Mouse (Mus musculus) T-cell, adult 2 months (primary cell): ENCODE measurements at regions not wholly inside any gene's neighbourhood (a gene's known extent, or its start where the extent isn't known, plus 50 kb on each side); places are given as distances from the start of the nearest gene placed in this dataset.

Experiments
- DNase-seq: peaks from one replicate; pipeline ENCODE4 v3.0.0; 2022; ENCODE audit warnings: low spot score

- DNase-seq, result no peak
Measured at GRCm38 (mm10) chr5:53329591-53329990, 62.7 kb downstream of the Smim20 start.

GRCm38 (mm10) chr5:53336704-53337103, 69.8 kb downstream of the Smim20 start:
- DNase-seq, result no peak

- no peak for DNase-seq
Measured at GRCm38 (mm10) chr5:53337816-53338215, 70.9 kb downstream of the Smim20 start.

- no peak for DNase-seq
Measured at GRCm38 (mm10) chr5:53345164-53345563, 78.3 kb downstream of the Smim20 start.

GRCm38 (mm10) chr5:53346028-53346427, 79.1 kb downstream of the Smim20 start:
- no peak for DNase-seq

- no peak for DNase-seq
Measured at GRCm38 (mm10) chr5:53346756-53347155, 79.9 kb downstream of the Smim20 start.

GRCm38 (mm10) chr5:53352852-53353251, 86.0 kb downstream of the Smim20 start:
- no peak for DNase-seq

GRCm38 (mm10) chr5:53354296-53354695, 87.4 kb downstream of the Smim20 start:
- no peak for DNase-seq

GRCm38 (mm10) chr5:53355069-53355468, 88.2 kb downstream of the Smim20 start:
- peak; percentile 64 for DNase-seq

GRCm38 (mm10) chr5:53357086-53357608, 90.3 kb downstream of the Smim20 start:
- DNase-seq, result no peak

GRCm38 (mm10) chr5:53358181-53358580, 91.3 kb downstream of the Smim20 start:
- DNase-seq, result no peak

- no peak for DNase-seq
Measured at GRCm38 (mm10) chr5:53359887-53360286, 93.0 kb downstream of the Smim20 start.

GRCm38 (mm10) chr5:53361295-53361694, 94.4 kb downstream of the Smim20 start:
- DNase-seq, result no peak

GRCm38 (mm10) chr5:53363898-53364297, 97.0 kb downstream of the Smim20 start:
- no peak for DNase-seq

GRCm38 (mm10) chr5:53366882-53367561, 98.9 kb upstream of the Rbpj start:
- no peak for DNase-seq

GRCm38 (mm10) chr5:53370272-53370671, 95.7 kb upstream of the Rbpj start:
- DNase-seq, result no peak

GRCm38 (mm10) chr5:53371638-53372037, 94.3 kb upstream of the Rbpj start:
- no peak for DNase-seq

- DNase-seq, result no peak
Measured at GRCm38 (mm10) chr5:53373315-53373714, 92.6 kb upstream of the Rbpj start.

GRCm38 (mm10) chr5:53376856-53377255, 89.1 kb upstream of the Rbpj start:
- DNase-seq, result no peak

GRCm38 (mm10) chr5:53377698-53378097, 88.3 kb upstream of the Rbpj start:
- no peak for DNase-seq

GRCm38 (mm10) chr5:53378106-53378505, 87.8 kb upstream of the Rbpj start:
- no peak for DNase-seq

GRCm38 (mm10) chr5:53378599-53378998, 87.4 kb upstream of the Rbpj start:
- no peak for DNase-seq

- no peak for DNase-seq
Measured at GRCm38 (mm10) chr5:53379612-53380011, 86.3 kb upstream of the Rbpj start.

GRCm38 (mm10) chr5:53380203-53380602, 85.7 kb upstream of the Rbpj start:
- no peak for DNase-seq
